Mouse (Mus musculus) erythroblast, embryonic 14.5 days (primary cell): ENCODE results near the gene Gm45213.

Experiments used
- GATA1 ChIP-seq: IDR thresholded peaks from 2 replicates; pipeline ENCODE4 v1.6.1; 2012; ENCODE audit warnings: low read length, inconsistent platforms, mixed read lengths
- TAL1 ChIP-seq: IDR thresholded peaks from 3 replicates; pipeline ENCODE4 v1.6.1; 2012; ENCODE audit warnings: low read length, inconsistent platforms, mixed read lengths

- TF ChIP-seq TAL1, result no peak
- no peak for TF ChIP-seq GATA1
Measured at GRCm38 (mm10) chr7:66003865-66004638, 39.4 kb upstream of the Gm45213 start.
